In the genomic region with DNA sequence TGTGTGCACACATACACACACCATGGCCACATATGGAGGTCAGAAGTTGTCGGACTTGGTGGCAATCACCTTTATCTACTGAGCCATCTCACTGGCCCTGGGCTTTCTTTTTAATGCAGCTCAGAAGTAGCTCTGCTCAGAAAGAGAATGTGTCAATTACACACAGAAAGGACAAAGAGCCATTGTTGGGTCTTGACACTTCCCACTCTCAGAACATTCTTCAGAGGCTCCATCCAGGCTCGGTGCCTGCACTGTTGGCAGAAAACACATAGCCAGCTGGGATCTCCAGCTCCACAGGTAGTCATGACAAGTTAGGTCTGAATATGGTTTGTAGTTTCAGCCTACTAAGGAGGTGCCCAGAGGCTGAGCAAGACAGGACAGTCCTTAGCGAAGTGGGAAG, we compare ENCODE assay signal across 13 mouse cellular contexts.
"Had no signal": no experiment of that assay in that cellular context is flagged by ENCODE, and none has a peak within 500 bp of the region (broad histone marks: within the 10 kb centered on the region; RNA-seq: fewer than 3 reads in every experiment).

No protein-coding gene starts in this region.

- DNase-seq: kidney, postnatal 14 days; kidney, postnatal 4 days; left cerebral cortex, postnatal 4 days; liver, postnatal 0 days; lung, embryonic 14.5 days; retina, postnatal 1 day; right cerebral cortex, postnatal 25 days; spleen, adult 18-20 months; thymus, adult 18-20 months; thymus, postnatal 36 days had no signal

- ATAC-seq: liver, postnatal 0 days; lung, postnatal 0 days; midbrain, embryonic 13.5 days; midbrain, embryonic 16.5 days had no signal
